Mouse (Mus musculus) bone marrow macrophage, adult 2 months (primary cell): ENCODE data around the gene Pitpnm3.

Source experiments
- CTCF ChIP-seq: IDR thresholded peaks from 2 replicates; pipeline ENCODE4 v1.5.1; 2012; ENCODE audit warnings: low read depth, mild to moderate bottlenecking, low read length, moderate library complexity
- POLR2A ChIP-seq: IDR thresholded peaks from 2 replicates; pipeline ENCODE4 v1.6.1; 2012; ENCODE audit warnings: mild to moderate bottlenecking, low read depth, low read length, borderline replicate concordance

GRCm38 (mm10) chr11:72078647-72079046 lies 56.9 kb downstream of the Pitpnm3 start:
- TF ChIP-seq CTCF (no peak), POLR2A (no peak)
